Mouse (Mus musculus) forebrain, embryonic 11.5 days (tissue): ENCODE measurements around the gene Tyw1. TPM values are rescaled to one million over a fixed set of nuclear protein-coding genes. Genes with fewer than 3 reads are reported as not detected.
A peak's percentile ranks its signal among the peaks of the same experiment; 100 is the strongest.
"Not testable (repeated sequence)": the region's sequence is repeated elsewhere in the genome, so short reads cannot be mapped to it uniquely, and the experiment has no call there.

Experiments
- ATAC-seq: fragments of 200-750 bp; cut with Nextera tagmentation; replicated peaks from 2 replicates; pipeline ENCODE4 v1.8.0; 2017; ENCODE audit warnings: moderate TSS enrichment; ENCODE audit not compliant: low FRiP score
- DNase-seq: peaks from one replicate; pipeline ENCODE4 v3.0.0-alpha.2; 2017; ENCODE audit warnings: low spot score
- H3K27ac ChIP-seq: fragments of 300-500 bp; sonication (generic); 2 replicates; pipeline ENCODE4 v1.5.1; 2014; ENCODE audit warnings: low read depth, low read length
- H3K27me3 ChIP-seq: fragments of 300-500 bp; sonication (generic); 2 replicates; pipeline ENCODE4 v1.6.1; 2014; ENCODE audit warnings: mild to moderate bottlenecking, low read length, mixed read lengths; ENCODE audit not compliant: control insufficient read depth, insufficient read depth
- H3K36me3 ChIP-seq: fragments of 300-500 bp; sonication (generic); 2 replicates; pipeline ENCODE4 v1.6.1; 2014; ENCODE audit warnings: mild to moderate bottlenecking, low read length, moderate library complexity, mixed read lengths; ENCODE audit not compliant: control insufficient read depth, insufficient read depth
- H3K4me1 ChIP-seq: fragments of 300-500 bp; sonication (generic); replicated peaks from 2 replicates; pipeline ENCODE4 v1.6.1; 2014; ENCODE audit warnings: low read length, mixed read lengths; ENCODE audit not compliant: control insufficient read depth, insufficient read depth
- H3K4me2 ChIP-seq: fragments of 300-500 bp; sonication (generic); 2 replicates; pipeline ENCODE4 v1.6.1; 2014; ENCODE audit warnings: low read depth, mild to moderate bottlenecking, low read length, moderate library complexity, mixed read lengths; ENCODE audit not compliant: severe bottlenecking
- H3K4me3 ChIP-seq: fragments of 300-500 bp; sonication (generic); 2 replicates; pipeline ENCODE4 v1.5.1; 2014; ENCODE audit warnings: low read depth, low read length
- H3K9ac ChIP-seq: fragments of 300-500 bp; sonication (generic); 2 replicates; pipeline ENCODE4 v1.6.1; 2014; ENCODE audit warnings: low read length
- H3K9me3 ChIP-seq: fragments of 300-500 bp; sonication (generic); 2 replicates; pipeline ENCODE4 v1.6.1; 2016; ENCODE audit warnings: low read length, mixed read lengths; ENCODE audit not compliant: control insufficient read depth
- WGBS: fragments of 180-500 bp; shearing (Covaris S2); extraction: QIAGEN DNeasy Blood & Tissue Kit; methylation state at CpG from one replicate; pipeline ENCODE4 v1.1.7; 2014; 5-methylcytosine and 5-hydroxymethylcytosine counted together
- polyA plus RNA-seq: library from polyadenylated mRNA; unstranded; fragments of >200 nt; fragmentation: Nextera tagmentation; extraction: Ambion mirVana; gene quantifications from 2 replicates; pipeline ENCODE4 v1.2.1, GENCODE M21; 2014

Gene Tyw1
- polyA plus RNA-seq, 1 experiment from 2014 or later, result 26.2 TPM

DNA sequence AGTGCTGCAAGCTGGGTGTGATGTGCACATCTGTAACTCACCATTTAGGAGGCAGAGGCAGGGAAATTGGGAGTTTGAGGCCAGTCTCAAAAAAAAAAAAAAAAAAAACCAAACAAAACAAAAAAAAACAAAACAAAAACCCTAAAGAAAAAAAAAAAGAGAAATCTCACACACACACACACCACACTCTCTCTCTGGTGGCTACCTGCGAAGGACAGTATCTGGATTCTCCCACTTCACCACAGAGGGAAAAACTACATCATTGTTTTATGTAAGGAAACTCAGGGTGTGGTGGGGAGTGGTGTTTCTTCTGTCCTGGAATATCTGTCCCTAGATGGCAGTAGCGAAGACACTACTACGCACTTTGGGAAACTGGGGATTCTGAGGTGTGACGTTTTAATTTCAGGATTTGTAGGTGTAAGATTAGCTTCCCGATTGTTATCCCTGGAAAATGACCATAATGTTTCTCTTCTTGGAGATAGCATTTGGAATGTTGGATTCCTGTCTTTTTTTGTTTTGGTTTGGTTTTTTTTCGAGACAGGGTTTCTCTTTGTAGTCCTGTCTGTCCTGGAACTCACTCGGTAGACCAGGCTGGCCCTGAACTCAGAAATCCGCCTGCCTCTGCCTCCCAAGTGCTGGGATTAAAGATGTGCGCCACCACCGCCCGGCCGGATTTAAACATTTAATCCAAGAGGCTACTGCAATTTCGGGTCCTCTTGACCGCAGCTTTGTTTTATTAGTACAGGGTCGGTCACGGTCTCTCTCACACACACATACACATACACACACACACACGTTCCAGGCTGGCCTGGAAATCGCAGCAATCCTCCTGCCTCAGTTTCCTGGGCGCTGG is 1.0 kb upstream of the Tyw1 start:
- Histone ChIP-seq H3K4me2 (peak overlapping the region; percentile 71), H3K9me3 (no peaks in the 10 kb centered on the region), H3K4me3 (peak overlapping the region; percentile 70), H3K9ac (peak overlapping the region; percentile 75), H3K4me1 (peaks cover 3% of the 10 kb centered on the region; the same call in 1 of the 2 replicates), H3K27ac (peak overlapping the region; percentile 53; the same call in 1 of the 2 replicates), H3K36me3 (peaks cover 5% of the 10 kb centered on the region; the same call in 1 of the 2 replicates), H3K27me3 (no peaks in the 10 kb centered on the region)
- DNase-seq (no peak), ATAC-seq (no peak)
- WGBS, result 24% methylated on average over 19 of the region's 19 CpGs

DNA sequence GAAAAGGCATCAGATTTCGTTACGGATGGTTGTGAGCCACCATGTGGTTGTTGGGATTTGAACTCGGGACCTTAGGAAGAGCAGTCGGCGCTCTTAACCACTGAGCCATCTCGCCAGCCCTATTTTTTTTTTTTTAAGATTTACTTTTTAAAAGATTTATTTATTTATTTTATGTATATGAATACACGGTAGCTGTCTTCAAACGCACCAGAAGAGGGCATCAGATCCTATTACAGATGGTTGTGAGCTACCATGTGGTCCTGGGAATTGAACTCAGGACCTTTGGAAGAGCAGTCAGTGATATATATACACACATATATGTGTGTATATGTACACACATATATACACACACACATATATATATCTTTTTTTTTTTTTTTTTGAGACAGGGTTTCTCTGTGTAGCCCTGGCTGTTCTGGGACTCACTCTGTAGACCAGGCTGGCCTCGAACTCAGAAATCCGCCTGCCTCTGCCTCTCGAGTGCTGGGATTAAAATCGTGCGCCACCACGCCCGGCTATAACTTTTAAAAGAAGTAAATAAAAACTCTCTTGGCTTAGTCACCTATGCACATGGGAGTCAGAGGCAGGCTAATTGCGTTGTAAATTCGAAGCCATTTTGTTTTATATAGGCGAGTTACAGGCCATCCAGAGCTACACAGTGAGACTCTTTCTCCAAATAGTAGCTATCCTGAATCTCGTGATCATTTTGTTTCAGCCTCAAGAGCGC is 543 bp downstream of the Tyw1 start:
- not testable (repeated sequence) for ATAC-seq, H3K27me3 ChIP-seq, DNase-seq, H3K4me1 ChIP-seq, H3K9me3 ChIP-seq, H3K27ac ChIP-seq, H3K36me3 ChIP-seq
- peak overlapping the region; percentile 70 for H3K4me3 ChIP-seq
- H3K4me2 ChIP-seq, result peak overlapping the region; percentile 76
- peak overlapping the region; percentile 52; the same call in 1 of the 2 replicates for H3K9ac ChIP-seq
- 35% methylated on average over 20 of the region's 20 CpGs for WGBS

DNA sequence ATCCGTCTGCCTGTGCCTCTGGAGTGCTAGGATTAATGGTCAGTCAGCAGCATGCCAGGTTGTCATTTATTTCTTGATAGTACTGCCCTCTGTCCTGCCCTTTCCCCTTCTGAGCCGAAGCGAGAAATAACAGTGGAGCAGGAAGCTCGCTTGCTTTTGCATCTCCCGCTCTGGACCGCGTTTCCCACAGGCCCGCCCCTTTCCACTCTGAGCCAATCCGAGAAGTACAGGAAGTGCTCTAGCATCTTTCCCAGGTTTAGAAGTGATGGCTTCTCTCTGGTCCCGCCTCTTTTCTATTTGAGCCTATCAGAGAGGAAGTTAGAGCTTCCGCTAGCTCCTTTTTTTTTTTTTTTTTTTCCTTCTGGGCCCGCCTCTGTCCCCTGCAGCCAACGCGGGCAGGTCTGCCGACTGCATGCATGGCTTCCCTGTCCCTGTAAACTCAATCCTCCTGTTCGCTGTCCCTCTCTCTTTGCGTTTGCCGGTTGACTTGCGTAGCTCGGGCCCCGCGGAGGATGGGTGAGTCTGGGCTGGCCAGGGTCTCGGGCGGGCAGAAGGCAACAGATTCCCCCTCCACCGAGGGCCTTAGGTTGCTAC is 1.4 kb downstream of the Tyw1 start:
- Histone ChIP-seq H3K27me3 (no peaks in the 10 kb centered on the region), H3K9ac (peak overlapping the region; percentile 68), H3K36me3 (peaks cover 5% of the 10 kb centered on the region; the same call in 1 of the 2 replicates), H3K4me1 (peaks cover 3% of the 10 kb centered on the region; the same call in 1 of the 2 replicates), H3K4me3 (peak overlapping the region; percentile 55), H3K9me3 (no peaks in the 10 kb centered on the region), H3K27ac (no peak overlapping the region; the same call in 1 of the 2 replicates), H3K4me2 (peak overlapping the region; percentile 76)
- WGBS, result 1% methylated on average over 25 of the region's 25 CpGs
- DNase-seq (peak; percentile 92), ATAC-seq (peak; percentile 93)

DNA sequence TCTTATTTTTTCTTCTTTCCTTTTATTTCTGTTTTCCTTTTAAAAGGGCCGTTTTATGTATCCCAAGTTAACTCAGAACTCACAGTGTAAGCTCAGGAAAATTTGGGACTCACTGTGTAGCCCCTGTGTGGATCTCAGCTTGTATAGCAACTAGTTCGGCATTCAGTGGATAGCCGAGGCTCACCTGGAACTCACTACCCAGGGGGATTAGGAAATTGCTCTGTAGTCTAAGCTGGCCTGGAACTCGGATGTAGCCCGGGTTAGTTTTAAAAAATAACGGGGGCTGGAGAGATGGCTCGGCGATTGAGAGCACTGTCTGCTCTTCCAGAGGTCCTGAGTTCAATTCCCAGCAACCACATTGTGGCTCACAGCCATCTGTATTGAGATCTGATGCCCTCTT is 1.9 kb downstream of the Tyw1 start:
- ATAC-seq (no peak), DNase-seq (no peak)
- WGBS, result 12% methylated on average over 8 of the region's 8 CpGs
- Histone ChIP-seq H3K4me1 (peaks cover 3% of the 10 kb centered on the region; the same call in 1 of the 2 replicates), H3K4me3 (peak overlapping the region; percentile 55), H3K36me3 (peaks cover 5% of the 10 kb centered on the region; the same call in 1 of the 2 replicates), H3K4me2 (peak overlapping the region; percentile 65), H3K9ac (peak overlapping the region; percentile 68), H3K27me3 (no peaks in the 10 kb centered on the region), H3K9me3 (no peaks in the 10 kb centered on the region), H3K27ac (no peak overlapping the region)

DNA sequence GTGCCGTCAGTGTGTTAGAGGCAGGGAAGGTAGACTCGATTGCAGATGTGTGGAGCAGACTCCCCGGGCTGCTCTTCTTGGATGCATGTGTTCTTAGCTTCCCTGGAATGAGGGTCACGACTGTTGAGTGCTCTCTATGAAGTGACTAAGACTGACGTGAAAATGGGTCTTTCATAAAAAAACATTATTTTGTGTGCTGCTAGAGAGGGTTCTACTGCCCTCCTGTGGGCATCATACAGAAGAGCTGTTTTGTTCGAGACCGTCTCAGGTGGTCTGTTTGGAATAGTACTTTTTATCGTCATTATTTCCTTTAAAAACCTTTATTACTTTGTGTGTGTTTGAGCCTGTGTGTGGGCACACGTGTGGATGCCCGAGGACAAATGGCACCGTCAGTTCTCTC is 8.0 kb downstream of the Tyw1 start:
- Histone ChIP-seq H3K27ac (no peak overlapping the region), H3K27me3 (no peaks in the 10 kb centered on the region), H3K4me3 (no peak overlapping the region), H3K4me2 (no peak overlapping the region), H3K9ac (no peak overlapping the region), H3K4me1 (no peaks in the 10 kb centered on the region), H3K9me3 (no peaks in the 10 kb centered on the region), H3K36me3 (peaks cover 7% of the 10 kb centered on the region; the same call in 1 of the 2 replicates)
- ATAC-seq (no peak), DNase-seq (no peak)
- WGBS, result 82% methylated on average over 11 of the region's 11 CpGs

DNA sequence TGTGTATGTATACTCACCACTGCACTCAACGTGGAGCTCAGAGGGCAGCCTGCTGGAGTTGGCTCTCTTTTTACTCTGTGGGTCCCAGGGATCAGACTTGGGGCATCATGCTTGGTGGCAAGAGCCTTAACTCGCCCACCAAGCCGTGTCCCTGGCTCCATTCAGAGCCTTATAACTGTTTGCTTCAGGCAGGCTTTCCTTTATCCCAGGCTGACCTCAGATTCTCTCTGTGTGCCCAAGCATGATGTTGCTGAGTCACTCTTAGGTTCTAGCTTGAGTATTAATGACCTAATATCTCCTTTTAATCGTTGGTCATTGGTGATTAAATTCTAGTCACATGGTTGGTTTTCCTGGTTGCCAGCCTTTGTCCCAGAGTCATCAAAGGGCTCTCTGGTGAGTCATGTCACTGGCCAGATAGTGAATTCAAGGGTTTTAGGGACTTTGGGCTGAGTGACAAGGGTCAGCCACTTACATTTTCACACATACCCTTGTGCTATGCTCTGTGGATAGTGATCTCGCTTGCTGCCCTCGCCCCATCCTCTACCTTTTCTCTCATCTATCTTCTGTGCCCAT is 9.1 kb downstream of the Tyw1 start:
- Histone ChIP-seq H3K4me2 (no peak overlapping the region), H3K9me3 (no peaks in the 10 kb centered on the region), H3K36me3 (peaks cover 7% of the 10 kb centered on the region; the same call in 1 of the 2 replicates), H3K4me1 (no peaks in the 10 kb centered on the region), H3K27me3 (no peaks in the 10 kb centered on the region), H3K4me3 (no peak overlapping the region), H3K9ac (no peak overlapping the region), H3K27ac (no peak overlapping the region)
- DNase-seq (no peak), ATAC-seq (no peak)
- 88% methylated on average over 6 of the region's 6 CpGs for WGBS

DNA sequence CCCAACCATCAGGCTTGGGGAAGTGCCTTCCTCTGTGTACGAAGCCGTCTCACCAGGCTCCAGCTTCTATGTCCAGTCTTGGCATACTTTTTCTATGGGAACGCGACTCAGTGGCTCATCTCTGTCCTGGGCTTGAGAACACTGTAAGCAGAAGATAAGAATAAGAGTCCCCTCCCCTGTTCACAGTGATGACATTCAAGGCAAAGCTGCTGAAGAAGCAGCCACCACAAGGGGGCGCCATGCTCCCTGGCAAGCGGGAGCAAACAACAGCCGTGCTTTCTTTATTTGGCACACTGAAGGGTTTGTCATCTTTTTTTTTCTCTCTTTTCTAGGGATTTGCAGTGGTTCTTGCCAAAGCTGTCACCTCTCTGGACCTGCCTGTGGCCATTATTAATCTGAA is 11.2 kb downstream of the Tyw1 start:
- Histone ChIP-seq H3K27me3 (no peaks in the 10 kb centered on the region), H3K4me2 (no peak overlapping the region), H3K4me3 (no peak overlapping the region), H3K9ac (no peak overlapping the region), H3K9me3 (no peaks in the 10 kb centered on the region), H3K4me1 (no peaks in the 10 kb centered on the region), H3K27ac (no peak overlapping the region), H3K36me3 (peaks cover 7% of the 10 kb centered on the region; the same call in 1 of the 2 replicates)
- ATAC-seq, result no peak
- 85% methylated on average over 7 of the region's 7 CpGs for WGBS
- peak; percentile 75 for DNase-seq

DNA sequence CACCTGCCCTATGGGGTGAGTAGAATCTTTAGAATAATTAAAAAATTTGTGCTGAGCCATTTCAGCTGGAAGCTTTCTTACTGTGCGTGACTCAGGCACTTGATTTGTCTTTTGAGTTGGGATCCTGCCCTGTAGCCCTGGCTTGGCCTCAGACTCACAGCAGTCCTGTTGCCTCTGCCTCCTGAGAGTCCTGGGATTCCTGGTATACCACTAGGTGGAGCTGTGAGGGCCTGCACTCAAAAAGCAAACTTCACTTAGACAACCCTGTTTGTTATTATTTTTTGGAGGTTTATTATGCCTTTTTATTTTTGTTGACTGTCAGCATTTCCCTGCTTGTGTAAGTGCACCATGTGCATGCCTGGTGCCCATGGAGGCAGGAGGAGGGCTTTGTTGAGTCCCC is 11.9 kb downstream of the Tyw1 start:
- no peak for ATAC-seq
- no peaks in the 10 kb centered on the region for H3K4me1 ChIP-seq
- no peak overlapping the region for H3K9ac ChIP-seq
- 87% methylated on average over 1 of the region's 1 CpGs for WGBS
- no peak for DNase-seq
- H3K27me3 ChIP-seq, result no peaks in the 10 kb centered on the region
- no peak overlapping the region for H3K4me2 ChIP-seq
- H3K9me3 ChIP-seq, result no peaks in the 10 kb centered on the region
- H3K36me3 ChIP-seq, result peaks cover 7% of the 10 kb centered on the region; the same call in 1 of the 2 replicates
- H3K4me3 ChIP-seq, result no peak overlapping the region
- H3K27ac ChIP-seq, result no peak overlapping the region
